Mouse (Mus musculus): Measurements from ENCODE around the gene Prdm11.

Prdm11 gene

DNA sequence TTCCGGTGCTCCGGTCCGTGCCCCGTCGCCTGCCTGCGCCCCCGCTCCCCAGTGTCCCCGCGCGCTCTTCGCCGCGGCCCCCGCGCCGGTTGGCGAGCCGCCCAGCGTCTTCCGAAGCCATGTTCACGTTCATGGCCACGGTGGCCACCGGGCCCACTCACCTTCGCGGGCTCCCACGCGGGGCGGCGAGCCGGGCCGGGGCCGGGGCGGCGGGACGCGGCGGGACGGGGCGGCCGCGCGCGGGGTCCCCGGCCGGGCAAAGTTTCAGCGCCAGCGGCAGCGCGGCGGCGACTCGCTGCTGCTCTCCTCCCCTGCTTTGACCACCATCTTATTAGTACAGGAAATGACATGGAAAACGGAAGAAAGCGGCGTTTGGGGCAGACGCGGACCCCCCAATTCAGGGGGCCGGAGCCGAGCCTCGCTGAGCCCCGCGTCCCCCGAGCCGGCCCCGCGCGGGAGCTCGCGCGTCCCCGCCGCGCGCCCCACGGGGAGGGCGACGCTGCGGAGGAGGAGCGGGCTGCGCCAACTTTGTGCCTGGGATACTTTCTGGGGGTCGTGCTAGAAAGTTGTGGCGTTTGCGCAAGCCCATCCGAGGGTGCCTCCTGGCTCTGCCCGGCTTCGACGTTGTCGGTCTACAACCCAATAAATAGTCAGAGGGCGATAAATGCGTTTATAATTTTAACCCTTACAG lies at the start of gene Prdm11:
Gene Prdm11 (minus strand): TSS at position 350 of the 691 bp plus-strand sequence.
- no peak for DNase-seq (ENCODE audit: low spot score)

DNA sequence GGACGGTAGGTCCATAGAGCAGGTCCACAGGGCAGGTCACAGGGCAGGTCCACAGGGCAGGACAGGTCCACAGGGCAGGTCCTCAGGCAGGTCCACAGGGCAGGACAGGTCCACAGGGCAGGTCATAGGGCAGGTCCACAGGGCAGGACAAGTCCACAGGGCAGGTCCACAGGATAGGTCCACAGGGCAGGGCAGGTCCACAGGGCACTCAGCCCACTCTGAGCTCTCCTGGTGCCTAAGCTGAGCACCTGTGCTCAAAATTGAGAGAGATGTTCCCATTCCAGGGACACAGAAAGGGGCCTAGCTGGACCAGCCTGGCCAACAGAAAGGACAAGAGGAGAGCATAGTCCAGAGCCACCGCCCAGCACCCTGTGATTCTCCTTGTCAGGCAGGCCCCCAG lies 46.4 kb upstream of the Prdm11 start:
- DNase-seq (ENCODE audit: low spot score): no peak

DNA sequence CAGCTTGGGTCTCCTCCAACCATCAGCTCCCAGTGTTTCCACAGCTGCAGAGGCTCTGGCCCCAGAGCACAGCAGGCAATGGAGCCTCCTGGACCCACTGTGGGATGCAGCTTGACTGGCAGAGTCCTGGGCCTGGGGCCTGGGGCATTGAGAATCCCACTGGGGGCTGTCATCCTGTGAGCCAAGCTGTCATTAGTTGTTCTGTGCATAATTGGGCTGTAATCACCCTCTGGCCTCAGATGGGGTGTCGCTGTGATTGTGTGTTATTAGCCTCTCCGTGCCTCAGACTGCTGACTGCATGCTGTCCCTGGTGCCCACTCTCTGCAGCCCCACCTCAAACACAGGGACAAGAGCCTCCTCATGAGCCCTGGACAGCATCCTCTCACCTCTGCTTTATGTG lies 45.7 kb upstream of the Prdm11 start:
- DNase-seq (ENCODE audit: low spot score): no peak

DNA sequence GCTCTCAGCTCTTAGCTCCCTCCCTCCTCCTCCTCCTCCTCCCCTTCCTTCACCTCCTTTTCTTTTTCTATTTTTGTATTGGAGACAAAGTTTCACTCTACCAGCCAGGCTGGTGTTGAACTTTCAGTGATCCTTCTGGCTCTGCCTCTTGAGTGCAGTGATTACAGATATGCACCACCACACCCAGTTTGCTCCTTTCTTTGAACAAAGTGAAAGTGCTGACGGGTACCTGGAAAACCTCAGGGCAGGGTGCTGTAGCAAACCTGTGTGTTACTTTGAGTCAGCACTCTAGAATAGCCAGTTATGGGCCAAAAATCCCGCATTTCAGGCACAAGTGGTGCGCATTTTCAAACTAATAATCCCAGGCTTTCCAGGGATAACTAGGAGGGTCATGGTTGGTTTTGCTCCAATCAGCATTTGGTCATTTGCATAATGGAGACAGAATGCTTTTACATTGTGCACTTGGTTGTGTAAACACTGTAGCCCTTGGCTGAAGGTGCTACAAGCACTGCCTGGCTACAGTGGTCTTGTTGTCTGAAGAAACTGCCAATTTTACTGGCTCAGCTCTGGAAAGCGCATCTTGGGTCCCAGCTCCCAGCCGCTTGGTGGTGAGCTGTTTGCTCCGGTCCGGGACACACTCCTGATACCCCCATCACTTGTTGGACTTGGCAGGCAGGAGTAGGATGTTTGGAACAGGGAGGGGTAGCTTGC lies 43.6 kb upstream of the Prdm11 start:
- no peak for DNase-seq (ENCODE audit: low spot score)

DNA sequence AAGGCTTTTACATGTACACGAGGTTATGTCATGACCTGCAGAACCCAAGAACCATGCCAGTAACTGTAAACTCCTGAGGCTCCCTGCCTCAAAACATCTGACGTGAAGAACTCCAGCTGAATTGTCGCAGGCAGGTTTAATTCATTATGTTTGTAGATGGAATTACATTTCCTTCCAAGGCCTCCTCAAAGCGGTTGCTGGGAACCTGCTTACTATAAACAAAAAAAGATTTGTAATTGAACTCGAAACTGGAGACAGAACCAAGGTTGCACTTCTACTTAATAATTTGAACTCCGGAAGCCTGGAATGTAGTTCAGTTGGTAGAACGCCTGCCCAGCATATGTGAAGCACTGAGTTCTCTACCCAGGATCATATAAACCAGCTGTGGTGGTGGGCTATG lies 42.0 kb upstream of the Prdm11 start:
- DNase-seq (ENCODE audit: low spot score): no peak

DNA sequence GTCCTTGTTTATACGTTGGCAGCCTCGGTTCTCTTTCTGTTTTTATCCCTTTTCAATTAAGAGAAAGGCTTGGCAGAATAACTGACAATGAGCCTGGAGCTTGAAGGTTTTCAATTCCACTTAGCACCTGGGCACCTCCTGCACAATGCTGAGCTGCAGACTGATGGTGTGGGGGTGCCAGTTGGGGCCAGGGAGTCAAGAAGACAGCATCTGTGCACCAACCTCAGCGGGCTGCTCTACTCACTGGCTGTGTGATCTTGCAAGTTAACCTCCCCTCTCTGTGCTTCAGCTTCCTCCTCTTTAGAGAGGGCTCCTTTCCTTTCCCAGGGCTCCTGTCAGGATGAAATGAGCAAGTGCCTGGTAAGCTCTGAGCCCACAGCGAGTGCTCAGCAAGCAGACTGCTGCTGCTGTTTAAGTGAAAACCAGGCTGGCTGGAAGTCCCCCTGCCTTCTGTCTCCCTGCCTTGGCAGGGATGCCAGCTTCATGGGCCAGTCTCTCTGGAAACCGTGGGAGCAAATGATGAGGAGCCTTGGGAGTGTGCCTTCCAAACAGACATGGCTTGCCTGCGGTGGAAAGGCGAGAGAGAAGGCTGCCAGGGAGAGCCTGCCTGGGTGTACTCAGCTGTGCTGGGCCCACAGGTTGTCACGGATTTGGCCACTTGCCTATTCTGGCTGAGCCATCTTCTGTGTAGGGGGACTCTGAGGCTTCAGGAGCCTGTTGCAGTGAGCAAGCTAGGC lies 39.5 kb upstream of the Prdm11 start:
- no peak for DNase-seq (ENCODE audit: low spot score)

DNA sequence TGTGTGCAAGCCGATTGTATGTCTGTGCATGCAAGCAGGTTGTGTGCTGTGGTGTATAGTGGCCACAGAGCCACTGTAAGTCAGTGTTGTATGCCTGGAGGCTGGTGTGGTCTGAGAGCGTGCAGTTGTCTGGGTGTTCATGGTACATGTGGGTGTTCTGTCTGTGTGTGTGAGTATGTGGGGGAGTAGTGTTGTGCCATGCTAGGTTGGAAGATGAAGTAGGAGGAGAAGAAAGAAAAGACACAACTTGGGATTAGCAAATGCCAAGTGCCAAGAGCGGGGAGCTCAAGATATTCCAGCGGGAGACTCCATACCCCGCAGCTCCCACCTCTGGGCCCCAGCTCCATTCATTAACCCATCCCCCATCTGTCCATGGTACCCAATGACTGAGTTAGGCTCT lies 38.5 kb upstream of the Prdm11 start:
- no peak for DNase-seq (ENCODE audit: low spot score)

DNA sequence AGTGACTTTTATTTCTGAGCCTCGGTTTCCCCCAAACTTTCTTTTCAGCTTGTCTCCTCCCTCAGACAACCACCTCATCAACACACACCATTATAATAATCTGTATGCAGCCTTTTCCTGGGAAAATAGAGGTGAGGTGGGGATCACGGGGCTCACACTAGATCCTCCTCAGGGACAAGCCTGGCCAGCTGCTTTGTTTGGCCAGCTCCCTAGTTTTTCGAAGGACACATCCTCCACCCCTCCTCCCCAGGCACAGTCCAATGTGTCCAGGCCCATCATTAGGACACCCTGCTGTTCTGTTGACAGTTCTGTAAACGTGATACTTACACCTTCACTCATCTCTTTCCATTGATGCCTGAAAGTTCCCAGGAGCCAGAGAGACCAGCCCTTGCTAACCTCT lies 37.4 kb upstream of the Prdm11 start:
- DNase-seq (ENCODE audit: low spot score): no peak

DNA sequence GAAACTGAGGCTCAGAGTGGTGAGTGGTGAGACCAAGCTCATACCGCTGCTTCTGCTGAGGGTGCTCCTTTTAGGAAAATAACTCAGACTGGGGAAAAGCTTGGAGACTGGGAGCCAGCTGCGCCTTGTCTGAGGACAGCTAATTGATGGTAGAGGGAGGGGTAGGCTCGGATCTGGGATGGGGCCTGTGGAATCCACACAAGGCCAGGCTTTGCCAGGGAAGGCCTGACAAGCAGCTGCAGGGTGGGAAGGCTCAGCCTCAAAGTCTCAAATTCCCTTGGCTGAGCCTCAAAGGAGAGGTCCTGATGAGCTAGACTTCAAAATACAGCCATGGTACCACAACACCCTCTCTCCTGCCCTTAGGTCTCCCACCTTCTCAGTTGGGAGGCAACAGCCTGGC lies 36.9 kb upstream of the Prdm11 start:
- DNase-seq (ENCODE audit: low spot score): no peak

DNA sequence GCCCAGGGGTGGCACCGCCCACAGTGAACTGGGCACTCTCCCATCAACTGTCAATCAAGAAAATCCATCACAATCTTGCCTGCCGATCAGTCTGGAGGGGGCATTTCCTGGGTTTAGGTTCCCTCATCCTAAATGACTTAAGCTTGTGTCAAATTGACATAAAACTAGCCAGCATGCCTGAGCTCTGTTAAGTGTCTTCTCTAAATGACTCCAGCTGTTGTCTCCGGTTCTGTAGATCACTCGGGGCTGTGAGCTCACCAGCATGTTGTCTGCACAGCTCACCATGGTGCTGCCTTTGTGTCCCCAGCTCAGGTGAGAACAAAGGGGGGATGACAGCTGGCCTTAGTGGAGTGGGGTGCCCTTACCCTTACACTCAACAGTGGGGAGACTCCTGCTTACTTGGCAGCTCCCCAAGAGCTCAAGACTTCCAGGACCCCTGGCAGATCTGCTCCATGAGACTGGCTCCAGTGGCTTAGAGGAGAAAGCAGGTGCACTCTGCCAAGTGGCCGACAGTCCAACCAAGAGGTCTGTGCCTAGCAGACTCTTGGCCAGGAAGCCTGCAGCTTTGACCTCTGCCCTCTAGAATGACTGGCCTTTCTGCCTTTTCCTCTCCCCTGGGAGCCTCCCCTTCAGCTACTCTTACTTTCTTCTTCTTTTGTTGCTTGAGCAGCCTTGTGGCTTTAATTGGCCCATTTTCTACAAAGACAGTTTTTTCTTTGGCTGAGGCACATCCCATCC lies 35.1 kb upstream of the Prdm11 start:
- peak; percentile 30 for DNase-seq (ENCODE audit: low spot score)

DNA sequence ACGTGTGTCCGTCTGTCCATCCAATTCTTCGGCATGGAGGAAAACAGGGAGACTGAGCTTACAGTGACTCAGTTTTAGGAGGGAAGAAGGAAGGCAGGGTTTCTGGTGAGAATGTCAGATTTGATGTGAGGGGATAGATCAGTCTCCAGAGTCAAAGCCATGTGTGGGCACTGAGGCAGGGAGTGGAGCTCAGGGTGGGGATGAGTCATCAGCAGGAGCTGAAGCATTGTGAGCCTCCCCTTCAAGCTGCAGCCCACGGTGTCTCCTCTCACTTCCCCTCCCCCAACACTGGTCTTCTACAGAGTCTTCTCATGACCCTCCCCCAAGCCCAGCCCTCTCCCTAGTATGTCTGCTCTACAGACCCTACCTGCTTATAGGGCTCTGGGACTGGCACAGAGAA lies 33.4 kb upstream of the Prdm11 start:
- no peak for DNase-seq (ENCODE audit: low spot score)

DNA sequence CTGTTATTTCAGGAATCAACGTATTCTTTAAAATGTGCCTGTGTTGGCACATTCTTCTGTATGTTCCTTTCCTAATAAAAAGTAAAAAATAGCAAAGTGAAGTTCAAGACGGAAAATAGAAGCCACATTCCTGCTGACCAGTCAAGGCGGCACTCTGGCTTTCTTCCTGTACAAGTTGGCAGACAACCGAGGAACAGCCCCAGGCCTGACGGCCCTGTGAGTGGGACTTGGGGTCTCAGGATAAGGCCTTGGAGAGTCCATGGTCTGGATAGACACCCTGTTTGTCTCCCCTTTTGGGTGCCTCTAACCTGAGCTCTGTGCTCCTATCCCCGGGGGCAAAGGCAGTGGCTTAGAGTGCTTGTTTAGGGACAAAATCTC lies 30.6 kb upstream of the Prdm11 start:
- DNase-seq (ENCODE audit: low spot score): no peak

DNA sequence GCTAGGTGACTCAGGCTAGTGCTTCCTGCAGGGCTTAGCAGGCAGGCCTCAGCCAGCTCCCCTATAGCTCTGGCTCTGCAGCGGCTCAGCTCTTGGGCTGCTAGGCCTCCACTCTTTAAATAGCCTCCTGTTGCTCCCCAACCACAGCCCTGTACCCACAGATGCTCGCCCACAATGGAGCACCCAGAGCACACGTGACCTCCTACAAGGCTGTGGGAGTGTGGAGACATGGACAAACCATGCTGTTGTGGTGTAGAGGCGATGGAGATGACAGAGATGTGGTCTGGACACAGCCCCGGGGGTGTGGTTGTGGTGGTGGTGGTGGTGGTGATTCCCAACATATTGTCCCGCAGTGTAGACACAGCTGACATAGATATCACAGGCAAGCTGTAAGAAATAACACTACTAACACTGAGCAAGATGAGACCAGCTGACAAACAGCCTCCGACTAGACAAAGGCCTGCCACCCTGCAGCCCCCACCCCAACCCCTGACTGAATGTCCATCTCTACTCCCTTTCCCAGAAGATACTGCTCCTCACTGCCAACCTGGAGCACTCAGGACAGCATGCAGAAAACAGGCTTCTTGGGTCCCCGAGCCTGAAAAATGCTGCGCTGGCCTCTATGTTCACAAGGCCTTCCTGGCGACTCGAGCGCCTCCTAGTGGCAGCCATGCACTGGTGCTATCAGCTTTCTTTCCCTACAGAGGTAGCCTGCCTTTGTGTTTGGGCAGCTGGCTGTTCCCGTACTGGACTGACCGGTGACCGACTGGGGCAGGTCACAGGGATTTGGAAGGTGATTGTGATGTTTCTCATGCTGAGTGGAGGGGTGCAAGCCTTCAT lies 30.0 kb upstream of the Prdm11 start:
- DNase-seq (ENCODE audit: low spot score): peak; percentile 55

DNA sequence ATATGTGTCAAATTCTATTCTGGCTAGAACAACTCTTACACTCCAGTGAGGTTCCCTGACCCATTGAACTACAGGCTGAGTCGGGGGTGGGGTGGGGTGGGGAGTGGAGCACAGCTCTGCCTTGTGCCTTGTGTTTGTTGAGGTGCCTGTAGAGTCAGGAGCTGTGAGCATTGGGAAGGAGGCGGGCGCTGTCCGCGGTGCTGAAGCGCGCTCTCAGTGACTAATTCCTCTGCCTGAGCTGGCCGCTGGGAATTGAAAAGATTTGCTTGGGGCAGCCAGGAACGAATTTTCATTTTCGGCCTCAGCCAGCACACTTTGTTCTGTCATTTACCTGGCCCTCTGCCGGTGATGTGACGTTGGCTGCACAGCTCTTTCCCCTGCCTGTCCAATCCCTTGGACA lies 25.7 kb upstream of the Prdm11 start:
- peak; percentile 78 for DNase-seq (ENCODE audit: low spot score)

DNA sequence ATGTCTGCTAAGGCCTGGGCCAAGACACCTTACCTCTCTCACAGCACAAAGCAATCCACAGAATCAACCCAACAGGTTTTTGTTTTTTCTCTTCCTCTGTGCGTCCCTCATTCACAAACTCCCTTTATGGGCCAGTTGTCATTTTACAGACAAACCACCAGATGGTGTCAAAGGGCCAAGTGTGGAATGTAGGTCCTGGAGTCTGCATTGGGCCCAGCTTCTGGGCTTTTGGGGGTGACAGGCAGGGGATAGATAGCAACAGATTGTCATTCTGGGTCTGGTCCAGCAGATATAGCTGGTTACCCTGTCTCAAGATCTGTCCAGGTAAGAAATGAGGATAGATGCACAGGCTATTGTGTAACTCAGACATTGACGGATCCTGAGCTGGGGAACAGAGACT lies 23.0 kb upstream of the Prdm11 start:
- peak; percentile 57 for DNase-seq (ENCODE audit: low spot score)

DNA sequence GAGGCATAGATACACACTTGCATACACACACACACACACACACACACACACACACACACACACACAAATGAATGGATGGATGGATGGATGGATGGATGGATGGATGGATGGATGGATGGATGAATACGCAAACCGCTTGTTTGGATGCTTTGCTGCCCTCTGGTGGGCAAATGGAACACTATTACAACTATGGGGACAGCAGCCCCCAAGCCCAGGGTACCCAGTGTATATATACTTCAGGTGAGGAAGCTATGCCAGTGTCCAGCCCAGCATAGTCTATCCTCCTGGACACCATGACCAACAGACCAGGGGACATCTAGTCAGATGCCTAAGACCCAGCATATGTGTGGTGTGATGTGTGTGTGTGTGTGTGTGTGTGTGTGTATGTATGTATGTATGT lies 17.4 kb upstream of the Prdm11 start:
- peak; percentile 66 for DNase-seq (ENCODE audit: low spot score)

DNA sequence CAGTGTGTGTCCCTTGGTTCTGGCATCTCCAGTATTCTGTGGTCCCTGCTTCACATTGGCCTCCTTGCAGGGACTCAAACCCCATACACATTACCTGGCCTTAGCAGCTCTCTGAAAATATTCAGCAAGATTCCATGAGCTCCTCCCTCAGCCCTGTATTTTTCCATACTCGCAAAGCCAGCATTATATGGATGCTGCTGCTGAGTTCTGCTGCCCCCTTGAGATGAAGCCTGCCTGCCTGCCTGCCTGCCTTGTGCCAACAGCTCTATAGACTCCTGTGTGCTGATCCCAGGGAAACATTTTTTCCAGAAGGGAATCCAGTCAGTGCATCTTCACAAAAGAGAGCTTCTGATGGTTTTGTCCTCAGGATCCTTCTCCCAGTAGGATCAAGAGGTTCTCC lies 5.9 kb upstream of the Prdm11 start:
- no peak for DNase-seq (ENCODE audit: low spot score)

DNA sequence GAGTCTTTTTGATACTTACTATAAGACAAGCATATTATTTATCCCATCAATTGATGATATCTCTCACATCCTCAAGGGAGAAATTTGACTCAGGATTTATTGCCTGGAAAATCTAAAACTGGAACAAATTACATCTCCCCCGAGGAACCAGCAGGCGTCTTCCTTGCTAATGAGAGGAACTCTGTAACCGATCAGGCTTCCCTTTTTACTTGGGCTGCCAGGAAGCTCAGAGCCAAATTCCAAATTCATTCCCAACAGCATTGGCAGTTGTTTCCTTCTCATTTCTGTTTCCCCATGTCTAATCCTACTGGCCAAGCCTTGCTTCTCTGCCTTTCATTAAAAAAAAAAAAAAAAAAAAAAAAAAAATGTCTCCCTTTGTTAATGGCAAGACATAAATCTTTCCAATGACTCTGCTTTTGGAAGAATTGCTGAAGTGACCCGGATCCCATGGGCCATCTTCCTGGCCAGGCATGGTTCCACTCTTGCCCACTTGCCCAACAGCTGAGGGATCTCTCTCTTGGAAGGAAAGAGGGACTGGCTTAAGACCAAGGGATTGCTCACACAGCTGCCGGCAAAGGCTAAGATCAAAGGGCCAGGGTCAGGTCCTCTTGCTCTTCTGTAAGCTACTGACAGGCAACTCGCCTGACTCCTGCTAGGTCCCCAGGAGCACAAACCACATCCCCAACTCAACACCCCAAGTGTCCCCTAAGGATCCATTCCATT lies 2.8 kb upstream of the Prdm11 start:
- peak; percentile 99 for DNase-seq (ENCODE audit: low spot score)

DNA sequence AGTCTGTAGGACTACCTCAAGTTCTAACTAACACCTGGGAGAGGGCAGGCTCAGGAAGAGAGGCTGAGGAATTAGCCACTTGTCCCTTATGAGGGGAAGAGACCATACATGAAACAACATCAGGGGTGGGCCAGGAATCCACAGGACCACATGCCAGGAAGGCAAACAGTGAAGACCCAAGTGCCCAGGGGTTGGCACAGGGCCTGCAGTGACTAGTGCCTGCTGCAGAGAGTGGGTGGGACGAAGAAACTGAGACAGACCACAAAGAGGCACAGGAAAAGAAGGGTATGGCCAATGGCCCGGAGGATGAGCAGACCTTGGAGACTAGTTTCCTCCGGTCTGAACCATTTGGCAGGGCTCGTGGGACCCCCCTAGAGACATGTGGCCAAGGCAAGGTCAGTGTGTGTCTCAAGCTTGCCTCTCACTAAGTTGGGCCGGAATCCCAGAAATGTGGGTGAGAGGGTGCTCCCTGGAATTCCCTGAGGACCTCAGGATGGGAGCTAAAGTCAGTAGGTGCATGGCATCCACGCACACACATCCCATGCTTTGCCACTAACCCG lies 1.6 kb upstream of the Prdm11 start:
- DNase-seq (ENCODE audit: low spot score): peak; percentile 39

DNA sequence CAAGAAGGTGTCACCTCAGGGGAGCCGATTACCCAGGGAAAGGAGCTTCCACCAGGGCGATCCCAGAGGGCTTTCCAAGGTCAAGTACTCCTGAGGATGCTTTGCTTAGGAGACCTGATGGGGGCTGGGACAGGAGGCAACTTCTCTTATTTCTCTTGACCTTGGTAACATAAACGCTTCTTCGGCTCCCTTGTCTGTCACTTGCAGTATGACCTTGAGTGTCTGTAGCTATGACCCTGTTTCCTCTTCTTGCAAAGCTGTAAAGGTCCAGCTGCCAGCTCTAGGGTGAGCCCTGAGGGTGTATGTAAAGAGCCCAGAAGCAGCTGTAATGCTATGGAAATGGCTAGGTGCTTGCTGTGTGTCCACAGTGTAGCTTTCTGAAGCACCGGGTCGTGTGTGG lies 1.1 kb upstream of the Prdm11 start:
- DNase-seq (ENCODE audit: low spot score): no peak

DNA sequence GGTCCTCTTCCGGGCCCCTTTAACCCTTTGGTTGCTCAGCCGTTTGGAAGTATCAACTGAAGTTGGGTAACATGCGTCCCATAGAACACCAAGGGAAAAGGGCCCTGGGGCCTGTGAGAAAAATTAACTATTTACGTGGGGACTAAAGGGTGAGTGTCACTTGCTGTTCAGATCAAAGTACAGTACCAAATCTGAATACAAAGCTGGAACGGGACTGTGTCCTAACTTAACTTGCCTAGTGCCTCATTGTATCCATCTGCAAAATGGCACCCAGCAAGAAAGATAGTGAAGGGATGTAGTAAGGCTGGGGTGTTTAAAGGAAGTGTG lies 505 bp upstream of the Prdm11 start:
- DNase-seq (ENCODE audit: low spot score): no peak

Measured in adipocyte (in vitro differentiated cells).